Mouse (Mus musculus) adrenal gland, adult 8-10 months (tissue): ENCODE data around the gene E130208F15Rik. TPM values are rescaled to one million over a fixed set of nuclear protein-coding genes. Genes with fewer than 3 reads are reported as not detected.

ENCODE experiments used
- DNase-seq: peaks from one replicate; pipeline ENCODE4 v3.0.0; 2022
- total RNA-seq, 4 experiments: library from RNA; stranded (reverse); gene quantifications; 2 replicates each; pipeline ENCODE4 v1.2.4; 2022

E130208F15Rik gene
- 1 to 10 TPM in 3 of 4 experiments, under 1 TPM in 1; 0.87 to 2.2 (median 1.8) TPM for total RNA-seq

DNA sequence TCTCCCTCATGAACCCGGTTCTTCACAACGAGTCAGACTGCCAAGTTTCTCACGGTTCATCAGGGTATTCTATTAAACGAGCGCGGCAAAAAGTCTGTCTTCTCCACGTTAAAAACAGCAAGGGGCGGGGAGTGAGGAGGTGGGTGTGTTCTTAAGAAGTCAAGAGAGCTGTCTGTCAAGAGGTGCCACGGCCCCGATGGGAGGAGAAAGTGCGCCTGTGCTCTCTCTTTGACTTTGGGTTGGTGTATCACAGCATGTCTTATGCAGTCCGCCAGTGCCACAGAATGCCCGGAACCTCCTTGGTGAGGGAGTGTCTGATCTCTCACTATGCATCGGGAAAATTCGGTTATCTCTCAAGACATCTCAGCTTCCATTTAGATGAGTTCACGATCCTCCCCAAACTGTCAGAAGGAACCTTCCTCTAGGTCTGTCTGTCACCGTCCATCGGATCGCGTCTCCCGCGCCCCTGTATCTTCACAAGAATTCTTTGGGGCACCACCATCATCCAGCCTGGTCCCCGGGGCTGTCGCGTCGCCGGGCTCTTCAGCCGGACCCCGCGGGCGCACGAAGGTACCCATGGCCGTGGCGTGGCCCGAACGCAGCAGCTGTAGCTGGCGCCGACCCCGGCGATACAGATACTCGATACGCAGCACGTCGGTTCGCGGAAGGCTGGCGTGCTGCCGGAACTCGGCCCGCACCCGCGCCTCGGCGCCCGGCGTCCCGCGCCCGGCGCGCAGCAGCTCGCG, at the start of gene E130208F15Rik:
E130208F15Rik (plus strand) TSS at position 202 of the 746 bp plus-strand sequence.
- peak; percentile 75 for DNase-seq

DNA sequence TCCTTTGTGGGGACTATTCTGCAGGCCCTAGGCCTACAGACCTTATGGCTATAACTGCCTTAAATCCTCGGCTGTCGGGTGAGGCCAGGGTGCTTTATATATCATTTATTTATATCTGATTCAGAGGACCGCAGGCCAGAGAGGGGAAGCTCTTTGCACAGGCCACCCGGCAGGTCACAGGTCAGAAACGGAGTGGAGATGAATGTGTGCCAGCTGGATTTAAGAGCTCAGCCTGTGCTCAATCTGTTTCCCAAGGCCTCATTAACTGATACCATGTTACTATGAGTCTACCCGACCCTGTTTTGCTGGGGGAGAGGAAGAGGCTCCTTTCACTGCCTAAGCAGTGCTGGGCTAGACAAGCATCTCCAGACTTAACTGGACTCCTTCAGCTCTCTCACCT, 47.2 kb upstream of the E130208F15Rik start:
- no peak for DNase-seq

DNA sequence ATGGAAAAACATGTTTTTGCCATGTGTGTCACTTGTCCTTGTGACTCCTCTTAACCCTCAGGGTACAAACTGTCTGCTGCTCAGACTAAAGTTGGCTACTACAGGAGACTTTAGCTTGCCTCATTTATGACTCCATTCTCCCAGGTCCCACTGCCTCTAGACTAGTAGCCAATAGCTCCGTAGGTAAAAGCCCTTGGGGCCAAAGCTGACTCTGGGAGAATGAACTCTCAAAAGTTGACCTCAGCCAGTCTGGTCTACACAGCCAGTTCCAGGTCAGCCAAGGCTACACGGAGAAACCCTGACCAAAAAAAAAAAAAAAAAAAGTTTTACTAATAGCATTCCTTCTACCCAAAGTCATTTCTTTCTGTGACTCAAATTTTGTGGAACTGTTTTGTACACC, 42.6 kb upstream of the E130208F15Rik start:
- DNase-seq, result no peak

DNA sequence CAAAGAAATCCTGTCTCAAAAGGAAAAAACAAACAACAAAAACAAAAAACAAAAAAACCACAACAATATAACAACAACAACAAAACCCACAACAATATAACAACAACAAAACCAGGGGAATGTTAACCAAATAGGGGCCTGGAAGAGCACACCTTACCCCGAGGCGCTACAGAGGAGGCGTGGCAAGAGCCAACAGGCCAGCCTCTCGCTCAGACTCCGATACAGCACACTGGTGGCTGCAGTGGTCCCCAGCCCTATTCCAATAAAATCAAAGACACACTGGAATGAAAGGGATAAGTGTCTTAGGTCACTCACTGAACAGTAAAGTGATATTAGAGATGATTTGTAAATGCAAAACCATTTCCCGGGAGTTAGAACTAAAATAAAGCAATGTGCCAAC, 42.0 kb upstream of the E130208F15Rik start:
- no peak for DNase-seq

DNA sequence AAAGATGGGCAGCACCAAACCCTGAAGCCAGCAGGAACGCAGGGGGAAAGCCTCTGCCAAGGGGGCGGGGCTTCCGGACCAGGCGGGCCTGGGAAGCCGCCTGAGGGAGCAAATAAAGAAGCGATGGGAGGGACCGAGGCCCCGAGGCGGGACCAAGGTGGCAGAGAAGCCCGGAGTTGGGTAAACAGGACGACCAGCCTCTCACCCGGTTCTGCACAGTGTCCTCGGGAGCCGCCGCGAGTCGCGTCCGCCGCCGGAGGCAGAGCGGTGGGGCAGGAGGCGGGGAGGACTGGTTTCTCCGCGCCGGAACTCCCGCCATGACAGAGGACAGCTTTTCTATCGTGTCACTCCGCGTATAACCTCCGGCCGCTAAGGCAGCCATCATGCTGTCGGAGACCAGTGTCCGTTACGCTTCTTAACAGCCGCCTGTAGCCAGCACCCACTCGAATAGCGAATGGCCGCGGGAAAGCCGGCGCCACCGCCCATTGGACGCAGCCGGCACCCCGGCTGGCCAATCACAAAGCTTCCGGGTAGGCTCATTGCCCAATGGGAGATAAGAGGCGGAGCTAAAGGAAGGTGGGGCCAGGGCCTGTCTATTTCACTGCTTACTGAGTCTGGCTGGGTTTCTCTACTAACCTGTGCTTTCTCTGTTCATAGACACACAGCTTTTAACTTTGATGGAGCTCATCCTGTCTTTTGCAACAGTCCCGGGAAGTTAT, 41.4 kb upstream of the E130208F15Rik start, which contains the start of the genes Thap8 and Wdr62:
Thap8 (plus strand) TSS at position 144 of the 719 bp plus-strand sequence.
Wdr62 (minus strand) TSS at position 469 of the 719 bp plus-strand sequence.
- peak; percentile 89 for DNase-seq

DNA sequence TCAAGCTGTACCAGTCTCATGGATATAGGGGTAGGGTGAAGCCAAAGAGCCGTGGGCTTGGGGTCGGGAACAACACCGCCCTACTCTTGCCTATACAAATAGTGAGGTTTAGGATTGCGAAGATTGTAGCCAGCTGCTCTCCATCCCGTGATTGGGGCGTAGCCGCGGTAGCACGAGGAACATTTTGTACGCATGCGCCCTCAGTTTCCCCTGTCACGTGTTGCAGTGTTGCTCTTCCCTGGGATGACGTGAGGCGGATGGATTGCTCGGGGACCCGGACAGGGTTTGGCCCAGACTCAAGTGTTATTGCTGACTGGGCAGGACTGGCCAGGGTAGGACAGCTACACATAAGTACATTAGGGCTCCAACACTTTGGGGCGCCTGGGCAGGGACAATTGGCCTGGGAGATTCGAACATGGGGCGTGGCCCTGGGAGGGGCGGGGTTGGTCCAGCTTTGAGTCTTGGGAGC, 40.8 kb upstream of the E130208F15Rik start:
- peak; percentile 89 for DNase-seq

DNA sequence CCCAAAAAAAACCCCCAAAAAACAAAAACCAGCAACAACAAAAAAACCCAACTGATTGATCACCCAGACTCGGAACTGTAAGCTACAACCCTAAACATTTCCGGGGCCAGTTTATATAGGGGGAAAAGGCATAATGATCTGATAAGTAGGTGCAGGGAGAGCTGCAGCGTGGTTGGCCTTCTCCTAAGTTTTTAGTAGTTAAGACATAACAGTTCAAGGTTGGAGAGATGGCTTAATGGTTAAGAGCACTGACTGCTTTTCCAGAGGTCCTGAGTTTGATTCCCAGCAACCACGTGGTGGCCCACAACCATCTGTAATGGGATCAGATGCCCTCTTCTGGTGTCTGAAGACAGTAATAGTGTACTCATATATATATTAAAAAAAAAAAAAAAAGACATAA, 40.0 kb upstream of the E130208F15Rik start:
- DNase-seq, result no peak

DNA sequence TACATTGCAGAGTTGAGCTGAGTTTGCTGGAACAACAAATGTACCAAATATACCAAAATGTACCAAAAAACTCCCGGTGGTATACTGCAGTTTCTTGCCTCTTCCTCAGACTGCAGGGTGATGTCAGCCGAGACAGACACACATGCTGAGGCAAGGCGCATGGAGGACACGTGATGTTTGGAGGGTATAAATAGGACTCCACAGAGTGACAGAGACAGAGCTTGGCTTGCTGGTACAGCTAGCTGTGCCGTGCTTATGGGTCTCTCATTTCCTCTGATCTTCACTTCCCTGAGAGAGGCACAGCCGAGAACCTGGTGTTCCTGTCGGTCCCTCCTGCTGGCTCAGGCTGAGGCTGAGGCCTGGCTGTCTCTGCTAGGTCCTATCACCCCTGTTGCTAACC, 38.8 kb upstream of the E130208F15Rik start:
- DNase-seq, result no peak

DNA sequence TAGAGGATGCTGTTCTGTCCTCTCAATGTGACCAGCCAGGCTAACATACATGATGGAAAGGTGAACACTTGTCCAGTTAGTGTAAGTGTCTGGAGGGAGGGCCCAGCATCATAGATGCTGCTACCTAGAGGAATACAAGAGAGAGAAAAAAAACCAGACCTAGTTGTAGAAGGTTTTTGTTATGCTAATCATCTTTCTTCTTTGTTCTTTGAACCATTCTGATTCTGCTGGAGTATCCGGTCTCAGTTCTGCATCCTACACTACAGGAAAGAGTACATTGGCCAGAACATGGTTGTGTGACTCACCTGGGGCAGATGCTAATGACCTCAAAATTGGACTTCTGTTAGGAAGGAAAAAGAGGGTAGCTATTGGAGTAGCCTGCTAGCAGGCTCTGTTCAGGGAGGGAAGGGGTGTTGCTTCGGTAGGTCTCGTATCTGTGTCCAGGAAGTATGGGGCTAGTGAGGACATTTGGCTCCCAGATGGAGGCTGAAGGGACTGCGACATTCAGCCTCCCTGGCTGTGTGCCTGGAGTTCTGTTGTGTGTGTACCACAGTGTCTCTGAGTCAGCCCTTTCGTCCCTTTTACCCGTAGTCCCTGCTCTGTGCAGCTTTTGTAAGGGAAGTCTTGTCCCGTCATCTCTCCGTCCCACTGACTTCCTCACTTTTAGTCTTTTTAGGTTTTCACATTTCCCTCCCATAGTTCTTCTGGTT, 34.7 kb upstream of the E130208F15Rik start:
- DNase-seq, result no peak

DNA sequence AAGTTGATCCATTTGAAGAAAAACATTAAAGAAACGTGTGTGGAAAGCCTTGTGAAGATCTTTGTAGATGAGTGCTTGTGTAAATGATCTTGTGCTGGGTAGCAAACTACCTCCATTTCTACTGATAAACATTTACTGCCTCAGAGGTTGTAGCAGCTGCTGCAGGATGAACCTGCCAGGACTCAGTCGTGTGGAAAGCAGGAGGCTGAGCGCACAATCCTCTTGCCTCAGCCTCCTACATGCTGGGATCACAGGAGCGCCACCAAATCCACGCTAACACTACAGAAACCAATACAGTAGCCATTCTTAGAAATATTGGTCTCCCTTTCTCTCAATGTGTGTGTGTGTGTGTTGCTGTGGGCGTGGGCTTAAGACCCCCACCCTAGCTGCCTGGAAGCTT, 33.5 kb upstream of the E130208F15Rik start:
- no peak for DNase-seq

DNA sequence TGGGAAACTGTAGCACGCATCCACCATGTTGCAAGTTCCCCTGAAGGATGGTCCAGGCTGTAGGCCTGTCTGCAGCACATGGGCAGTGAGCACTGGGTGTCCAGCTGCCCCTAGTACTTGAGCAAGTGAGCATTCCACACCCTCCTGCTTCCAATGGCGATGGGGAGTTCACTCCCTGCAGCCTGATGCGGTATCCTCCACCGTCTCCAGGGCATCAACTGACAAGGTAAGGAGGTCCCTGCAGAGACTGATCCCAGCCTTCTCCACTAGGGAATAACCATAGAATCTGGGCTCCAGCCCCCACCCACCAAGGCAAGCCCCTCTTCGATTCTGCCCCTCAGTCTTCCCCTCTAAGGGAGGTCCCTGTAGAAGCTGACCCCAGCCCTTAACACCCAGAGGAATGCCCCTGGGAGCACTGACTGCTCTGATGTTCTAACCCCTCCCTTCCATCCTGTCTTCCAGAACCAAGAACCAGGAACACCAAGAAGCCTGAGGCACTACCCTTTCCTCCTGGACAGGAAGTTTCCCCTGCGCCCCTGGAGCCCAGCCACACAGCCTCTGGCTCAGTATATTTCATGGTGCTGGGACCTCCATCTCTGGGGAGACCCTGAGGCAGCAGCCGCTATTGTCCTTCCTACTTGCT, 32.3 kb upstream of the E130208F15Rik start:
- no peak for DNase-seq

DNA sequence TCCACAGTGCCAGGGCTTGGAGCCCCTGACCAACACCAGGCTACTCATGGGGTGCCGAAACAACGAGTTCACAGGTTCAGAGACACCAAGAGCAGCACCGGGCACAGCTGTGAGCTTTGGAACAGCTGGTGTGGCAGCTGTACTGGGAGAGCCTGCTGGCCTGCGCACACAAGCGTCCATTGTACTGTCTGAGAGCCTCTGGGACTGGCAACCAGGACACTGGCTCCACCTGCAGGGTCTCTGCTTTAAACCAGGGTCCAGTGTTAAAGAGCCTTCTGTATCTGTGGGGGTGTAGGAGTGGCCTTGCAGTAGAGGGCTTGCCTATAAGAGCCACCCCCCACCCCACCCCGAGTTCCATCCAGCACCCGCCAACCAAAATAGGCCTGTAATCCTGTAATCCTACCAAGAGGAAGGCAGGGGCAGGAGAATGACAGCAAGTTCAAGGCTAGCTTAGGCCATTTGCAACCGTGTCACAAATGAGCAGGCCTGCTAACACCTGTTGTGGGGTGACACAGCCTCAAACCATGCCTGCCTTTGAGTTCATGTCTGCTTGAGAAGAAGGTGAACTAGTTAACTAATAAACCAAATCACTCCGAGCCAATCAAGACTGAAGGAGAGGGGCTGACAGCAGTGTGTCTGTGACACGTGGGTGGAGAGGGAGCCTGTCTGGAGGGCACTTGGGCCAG, 31.7 kb upstream of the E130208F15Rik start:
- no peak for DNase-seq

DNA sequence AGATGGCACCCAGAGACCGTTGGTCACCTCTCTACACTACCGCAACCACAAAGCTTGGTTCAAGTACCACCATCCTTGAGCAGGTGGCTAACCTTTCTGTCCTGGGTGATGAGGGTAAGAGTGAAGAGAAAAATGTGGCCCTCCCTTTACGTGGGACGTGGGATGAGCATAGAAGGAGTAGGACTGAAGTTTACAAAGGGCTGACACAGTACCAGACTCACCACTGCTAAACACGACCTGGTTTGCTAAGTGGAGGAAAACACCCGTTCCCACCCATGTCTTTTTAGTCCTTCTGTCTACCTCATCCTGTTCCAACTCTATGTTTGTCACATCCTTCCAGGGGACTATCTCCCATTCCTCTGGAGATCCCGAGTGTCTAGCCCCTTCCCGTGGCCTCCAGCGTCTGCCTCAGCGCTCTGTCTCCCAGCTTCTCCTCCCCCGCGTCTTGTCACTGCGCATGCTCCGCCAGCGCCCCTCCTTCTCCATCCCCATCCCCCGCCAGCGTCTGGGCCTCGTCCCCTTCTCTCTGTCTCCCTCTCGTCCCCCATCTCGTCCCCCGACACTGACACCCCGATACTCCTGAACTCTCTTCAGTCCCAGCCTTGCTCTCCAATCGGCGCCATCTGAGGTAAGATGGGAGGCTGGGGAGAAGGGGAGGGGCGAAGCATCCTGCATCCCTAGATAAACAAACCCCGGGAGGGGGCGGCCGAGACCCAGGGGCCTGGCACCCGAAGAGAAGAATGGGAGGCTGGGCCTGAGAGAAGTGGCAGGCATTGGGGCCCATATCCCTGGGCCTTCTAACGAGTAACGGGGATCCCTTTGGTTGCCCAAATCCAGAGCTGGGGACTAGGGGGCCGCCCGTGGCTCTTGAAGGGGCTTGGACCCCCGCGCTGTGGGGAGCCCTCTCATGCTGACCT, 30.1 kb upstream of the E130208F15Rik start, which contains the start of gene Clip3:
Clip3 (plus strand) TSS at position 514 of the 917 bp plus-strand sequence.
- no peak for DNase-seq

DNA sequence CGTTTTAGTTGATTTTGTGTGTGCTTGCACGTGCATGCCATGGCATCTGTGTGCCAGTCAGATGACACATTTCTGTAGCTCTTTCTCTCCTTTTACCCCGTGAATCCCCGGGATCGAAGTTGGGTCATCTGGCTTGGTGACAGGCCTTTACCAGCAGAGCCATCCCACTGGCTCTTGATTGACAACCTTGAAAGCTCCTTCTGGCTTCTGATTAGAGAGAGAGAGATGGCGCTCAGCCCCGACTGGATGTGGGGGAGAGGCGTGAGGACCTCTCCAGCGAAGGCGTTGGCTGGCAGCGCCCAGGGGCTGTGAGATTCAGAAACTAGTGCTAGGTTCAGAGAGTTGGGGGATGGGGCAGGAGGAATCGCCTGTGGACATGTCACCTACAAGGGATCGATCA, 27.7 kb upstream of the E130208F15Rik start:
- DNase-seq, result no peak

DNA sequence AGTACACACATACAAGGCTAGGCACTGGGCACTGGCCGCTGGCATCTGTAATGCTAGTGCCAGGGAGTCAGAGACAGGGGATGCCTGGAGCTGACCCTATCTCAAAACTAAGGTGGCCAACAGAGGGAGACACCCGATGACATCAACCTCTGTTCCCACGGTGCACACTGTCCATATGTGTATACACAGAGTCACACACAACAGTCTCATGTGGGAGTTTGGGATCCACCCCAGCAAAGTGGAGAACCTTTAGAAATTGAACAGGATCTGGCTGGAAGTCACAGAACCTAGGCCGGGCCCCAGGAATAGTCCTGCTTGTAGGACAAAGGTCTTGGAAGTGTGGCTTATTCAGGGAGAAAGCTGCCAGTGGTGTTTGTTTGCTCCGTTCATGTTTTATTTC, 27.2 kb upstream of the E130208F15Rik start:
- DNase-seq, result no peak

DNA sequence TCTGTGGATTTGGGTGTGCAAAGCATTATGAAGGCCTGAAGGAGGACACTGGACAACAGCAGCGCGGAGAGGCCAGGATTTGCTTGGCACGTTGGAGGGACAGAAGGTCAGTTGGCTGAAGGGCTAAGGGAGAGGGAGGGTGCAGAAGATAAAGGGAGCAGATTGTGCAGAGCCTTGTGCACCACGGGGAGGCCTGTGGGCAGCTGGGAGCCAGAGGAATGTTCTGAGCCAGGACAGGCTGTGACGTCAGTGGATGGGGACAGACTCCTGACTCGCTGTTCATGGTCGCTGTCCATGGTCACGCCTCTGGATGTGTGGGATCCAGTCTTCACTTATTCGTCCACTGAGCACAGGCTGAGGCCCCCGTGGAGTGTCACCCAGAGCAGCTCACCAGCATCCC, 26.4 kb upstream of the E130208F15Rik start:
- peak; percentile 48 for DNase-seq

DNA sequence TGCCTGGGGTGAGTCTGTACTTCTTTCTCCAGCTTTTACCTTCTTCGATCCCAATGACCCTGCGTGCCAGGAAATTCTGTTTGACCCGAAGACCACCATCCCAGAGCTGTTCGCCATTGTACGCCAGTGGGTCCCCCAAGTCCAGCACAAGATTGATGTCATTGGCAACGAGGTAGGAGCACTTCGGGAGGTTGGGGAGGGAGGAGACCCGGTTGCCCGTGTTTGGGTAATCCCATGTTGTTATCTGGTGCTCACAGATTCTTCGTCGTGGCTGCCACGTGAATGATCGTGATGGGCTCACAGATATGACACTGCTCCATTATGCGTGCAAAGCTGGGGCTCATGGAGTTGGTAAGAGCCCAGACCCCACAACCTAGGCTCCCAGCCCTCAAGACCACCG, 24.7 kb upstream of the E130208F15Rik start:
- no peak for DNase-seq

DNA sequence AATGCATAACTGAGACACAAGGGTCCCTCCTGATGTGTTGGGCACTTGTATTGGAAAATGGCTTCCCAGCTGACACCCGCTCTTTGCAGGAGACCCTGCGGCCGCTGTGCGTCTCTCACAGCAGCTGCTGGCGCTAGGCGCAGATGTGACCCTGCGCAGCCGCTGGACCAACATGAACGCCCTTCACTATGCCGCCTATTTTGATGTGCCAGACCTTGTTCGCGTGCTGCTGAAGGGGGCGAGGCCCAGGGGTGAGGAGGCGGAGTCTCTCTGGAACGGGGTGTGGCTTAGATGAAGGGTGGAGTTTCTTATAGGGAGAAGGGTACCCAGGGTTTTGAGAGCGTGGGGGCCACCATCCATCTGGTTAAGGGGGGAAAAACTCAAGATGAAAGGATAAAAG, 24.3 kb upstream of the E130208F15Rik start:
- DNase-seq, result no peak

DNA sequence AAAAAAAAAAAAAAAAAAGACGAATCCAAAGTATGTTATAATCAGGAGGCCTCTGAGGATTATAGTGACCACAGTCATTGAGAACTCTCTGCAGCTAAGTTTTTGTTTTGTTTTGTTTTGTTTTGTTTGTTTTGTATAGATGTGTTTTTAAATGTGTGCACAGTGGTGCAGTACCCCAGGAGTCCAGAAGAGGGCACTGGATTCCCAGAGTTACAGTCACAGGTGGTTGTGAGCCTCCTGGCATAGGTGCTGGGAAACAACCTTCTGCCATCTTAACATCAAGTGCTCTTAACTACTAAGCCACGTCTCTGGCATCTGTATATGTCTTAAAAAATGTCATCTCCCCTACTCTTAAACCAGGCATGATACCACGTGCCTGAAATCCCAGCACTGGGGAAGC, 20.6 kb upstream of the E130208F15Rik start:
- DNase-seq, result no peak

DNA sequence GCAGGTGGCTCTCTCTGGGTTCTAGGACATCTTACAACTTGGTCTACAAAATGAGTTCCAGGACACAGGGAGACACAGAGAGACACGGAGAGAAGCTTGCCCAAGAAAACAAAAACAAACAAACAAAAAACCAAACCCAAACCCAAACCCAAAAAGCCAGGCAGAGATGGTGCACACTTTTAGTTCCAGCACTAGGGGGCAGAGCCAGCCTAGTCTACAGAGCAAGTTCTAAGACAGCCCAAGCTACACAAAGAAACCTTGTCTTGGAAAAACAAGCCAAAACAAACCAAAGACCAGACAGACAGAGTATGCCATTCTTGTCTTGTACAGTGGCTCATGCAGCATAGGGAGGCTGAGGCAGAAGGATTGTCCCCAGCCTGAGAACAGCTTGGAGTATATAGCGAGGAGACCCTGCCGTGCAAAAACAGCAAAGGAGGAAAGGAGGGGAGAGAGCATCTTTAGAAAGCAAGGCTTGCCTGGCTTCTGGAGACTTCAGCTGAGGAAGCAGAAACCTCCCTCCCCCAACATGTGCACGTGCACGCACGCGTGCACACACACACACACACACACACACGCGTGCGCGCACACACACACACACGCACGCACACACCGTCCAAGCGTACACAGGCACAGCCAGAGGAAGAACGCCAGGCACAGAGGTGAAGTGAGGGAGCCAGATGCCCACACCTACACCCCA, 15.3 kb upstream of the E130208F15Rik start:
- no peak for DNase-seq
